In genomic region chr10:23609270-23609914, GRCm38 (mm10) we compare ENCODE assay signal across 12 mouse cellular contexts.
DNase-seq lines count a peak whose midpoint lies in the region; ATAC-seq and TF ChIP-seq lines count a peak whose summit lies in the region.
"Had no signal": no experiment of that assay in that cellular context is flagged by ENCODE, and none has a peak within 500 bp of the region (broad histone marks: within the 10 kb centered on the region; RNA-seq: fewer than 3 reads in every experiment).

No protein-coding gene starts in this region.

- peak; percentile 17 for DNase-seq in embryo, embryonic 10 days (ENCODE audit: low spot score)
- no peak for DNase-seq in embryo, embryonic 10.5 days (ENCODE audit: low spot score)
- DNase-seq in limb, embryonic 10.5 days (ENCODE audit: low spot score), result no peak
- peak; percentile 34 to 59 for DNase-seq in gastrocnemius, adult 8-10 months (ENCODE audit: low spot score in 2 of 2)
- peak; percentile 24 for DNase-seq in midbrain, postnatal 0 days (ENCODE audit: low spot score)
- DNase-seq in testis, postnatal 10 days (ENCODE audit: low spot score), result no peak
- DNase-seq in urinary bladder, postnatal 4 days (ENCODE audit: low spot score in 2 of 2), result no peak
- DNase-seq: adrenal gland, postnatal 10 days; kidney, adult 2 months; lung, adult 18-20 months had no signal

- no peaks in the 10 kb centered on the region for H3K9me3 ChIP-seq in limb, embryonic 13.5 days
- no peaks in the 10 kb centered on the region for H3K9me3 ChIP-seq in limb, embryonic 10.5 days (replicated peaks)
- no peaks in the 10 kb centered on the region for H3K9me3 ChIP-seq in midbrain, postnatal 0 days (ENCODE audit: low read length)

- 67% methylated on average over 18 of the region's 18 CpGs for WGBS in limb, embryonic 13.5 days
- WGBS in limb, embryonic 10.5 days, result 89% methylated on average over 18 of the region's 18 CpGs
- 62% methylated on average over 18 of the region's 18 CpGs for WGBS in midbrain, postnatal 0 days

- H3K4me1 ChIP-seq in limb, embryonic 13.5 days, result peaks cover 39% of the 10 kb centered on the region
- peaks cover 25% of the 10 kb centered on the region for H3K4me1 ChIP-seq in limb, embryonic 10.5 days
- H3K4me1 ChIP-seq in midbrain, postnatal 0 days (ENCODE audit: insufficient read depth, low read length), result no peaks in the 10 kb centered on the region

- no peak for TF ChIP-seq CTCF in midbrain, postnatal 0 days (IDR thresholded peaks at IDR 0.05)

- no peak overlapping the region for H3K9ac ChIP-seq in limb, embryonic 13.5 days
- no peak overlapping the region for H3K9ac ChIP-seq in midbrain, postnatal 0 days (replicated peaks; ENCODE audit: low read length, poor library complexity, severe bottlenecking)

- no peak overlapping the region for H3K27ac ChIP-seq in limb, embryonic 13.5 days
- H3K27ac ChIP-seq in limb, embryonic 10.5 days, result no peak overlapping the region
- H3K27ac ChIP-seq in midbrain, postnatal 0 days (ENCODE audit: low read depth, low read length), result no peak overlapping the region
- H3K27ac ChIP-seq: stomach, postnatal 0 days had no signal

- ATAC-seq in limb, embryonic 13.5 days (ENCODE audit: low FRiP score, low read depth), result peak; percentile 42; the same call in 1 of the 2 replicates
- ATAC-seq in midbrain, postnatal 0 days (ENCODE audit: low FRiP score), result 0 out of 2 replicates have a peak, but pooled peaks have one; percentile 17

- no peak overlapping the region for H3K4me2 ChIP-seq in limb, embryonic 13.5 days (replicated peaks)
- H3K4me2 ChIP-seq in midbrain, postnatal 0 days (ENCODE audit: low read depth, low read length, poor library complexity, severe bottlenecking), result no peak overlapping the region

- no peak overlapping the region for H3K4me3 ChIP-seq in limb, embryonic 13.5 days
- H3K4me3 ChIP-seq in limb, embryonic 10.5 days, result no peak overlapping the region
- H3K4me3 ChIP-seq in midbrain, postnatal 0 days (ENCODE audit: low read depth, low read length), result no peak overlapping the region

- H3K36me3 ChIP-seq in limb, embryonic 13.5 days, result no peaks in the 10 kb centered on the region
- no peaks in the 10 kb centered on the region for H3K36me3 ChIP-seq in limb, embryonic 10.5 days
- H3K36me3 ChIP-seq in midbrain, postnatal 0 days (ENCODE audit: insufficient read depth, low read length), result no peaks in the 10 kb centered on the region

- no peaks in the 10 kb centered on the region for H3K27me3 ChIP-seq in limb, embryonic 13.5 days
- no peaks in the 10 kb centered on the region for H3K27me3 ChIP-seq in limb, embryonic 10.5 days (ENCODE audit: low read depth, poor library complexity, severe bottlenecking)
- H3K27me3 ChIP-seq in midbrain, postnatal 0 days (ENCODE audit: insufficient read depth, low read length), result no peaks in the 10 kb centered on the region

Comparison
In these comparisons a context has a peak if more than half of its experiments do, and no peak if none do; other contexts are left out.
1. DNase-seq: peak in embryo, embryonic 10 days (single experiment), gastrocnemius, adult 8-10 months (2 of 2) and midbrain, postnatal 0 days (single experiment); none in embryo, embryonic 10.5 days (single experiment), limb, embryonic 10.5 days (single experiment), testis, postnatal 10 days (single experiment) and urinary bladder, postnatal 4 days (0 of 2).